Mouse (Mus musculus) cortical plate, adult 2 months (tissue): Measurements from ENCODE around the gene Snap25.

Experiments
- CTCF ChIP-seq: fragments of 200-500 bp; IDR thresholded peaks from 2 replicates; pipeline ENCODE4 v1.5.1; 2011; ENCODE audit warnings: mild to moderate bottlenecking, control low read depth, low read length; ENCODE audit not compliant: insufficient read depth; ENCODE audit errors: extremely low read depth
- POLR2A ChIP-seq: fragments of 200-500 bp; IDR thresholded peaks from 2 replicates; pipeline ENCODE4 v1.6.1; 2011; ENCODE audit warnings: mild to moderate bottlenecking, low read length, control low read depth; ENCODE audit not compliant: insufficient read depth; ENCODE audit errors: extremely low read depth

GRCm38 (mm10) chr2:136788379-136788778 lies 75.1 kb downstream of the Snap25 start:
- TF ChIP-seq CTCF (no peak), POLR2A (no peak)
